In the genomic region with DNA sequence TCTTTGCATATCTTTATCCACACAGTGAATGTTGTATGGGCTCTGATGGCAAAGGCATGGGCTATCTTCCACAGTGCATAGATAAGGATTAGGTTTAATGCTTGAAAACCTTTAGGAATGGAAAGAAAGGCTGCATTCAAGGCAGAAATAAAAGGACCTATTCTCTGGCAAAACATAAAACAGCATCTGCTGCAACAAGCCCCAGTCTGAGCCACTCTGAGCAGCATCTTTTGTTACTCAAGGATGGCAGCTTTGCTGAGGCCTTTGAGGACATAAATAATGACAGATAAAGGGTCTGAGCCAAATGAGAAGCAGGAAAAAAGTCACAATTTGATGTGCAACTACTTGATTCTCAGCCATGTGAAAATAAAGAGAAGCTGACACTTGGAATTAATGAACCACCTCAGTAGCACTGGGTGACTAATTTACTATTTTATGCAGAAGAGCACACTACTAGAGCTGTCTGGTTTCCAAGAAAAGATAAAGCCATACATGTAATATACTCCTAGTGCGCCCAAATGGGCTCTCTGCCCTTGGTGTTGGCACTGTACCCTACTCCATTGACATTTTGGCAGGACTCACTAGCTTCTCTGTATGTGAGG, we compare ENCODE assay signal across 10 mouse cellular contexts.
A peak's percentile ranks its signal among the peaks of the same experiment; 100 is the strongest.
DNase-seq lines count a peak whose midpoint lies in the region; ATAC-seq and TF ChIP-seq lines count a peak whose summit lies in the region.
"Had no signal": no experiment of that assay in that cellular context is flagged by ENCODE, and none has a peak within 500 bp of the region (broad histone marks: within the 10 kb centered on the region; RNA-seq: fewer than 3 reads in every experiment).

No protein-coding gene starts in this region.

- no peaks in the 10 kb centered on the region for H3K36me3 ChIP-seq in lung, embryonic 14.5 days (ENCODE audit: insufficient read depth)
- H3K36me3 ChIP-seq in neural tube, embryonic 14.5 days (ENCODE audit: control insufficient read depth, insufficient read depth, low read length): no peaks in the 10 kb centered on the region
- H3K36me3 ChIP-seq in liver, postnatal 0 days (replicated peaks; ENCODE audit: insufficient read depth, low read length): no peaks in the 10 kb centered on the region
- H3K36me3 ChIP-seq: heart, embryonic 10.5 days had no signal

- TF ChIP-seq POLR2A in lung, adult 2 months (IDR thresholded peaks at IDR 0.05; ENCODE audit: borderline replicate concordance, extremely low read depth, low read depth, low read length): no peak

- no peak for ATAC-seq in lung, embryonic 14.5 days (ENCODE audit: insufficient read depth)
- peak; percentile 96 for ATAC-seq in neural tube, embryonic 14.5 days (ENCODE audit: low read depth)
- no peak for ATAC-seq in activated CD4-positive, CD25-positive, alpha-beta regulatory T cell, adult 4 months
- no peak for ATAC-seq in liver, postnatal 0 days
- ATAC-seq in megakaryocyte progenitor cell, adult 5-6 weeks (replicated peaks; ENCODE audit: poor library complexity): no peak

- H3K4me2 ChIP-seq in lung, embryonic 14.5 days: no peak overlapping the region
- H3K4me2 ChIP-seq in neural tube, embryonic 14.5 days (ENCODE audit: low read depth, low read length): no peak overlapping the region
- H3K4me2 ChIP-seq in liver, postnatal 0 days (ENCODE audit: low read depth, low read length): no peak overlapping the region

- no peaks in the 10 kb centered on the region for H3K27me3 ChIP-seq in lung, embryonic 14.5 days (ENCODE audit: insufficient read depth, low read length)
- no peaks in the 10 kb centered on the region for H3K27me3 ChIP-seq in neural tube, embryonic 14.5 days (ENCODE audit: control insufficient read depth, insufficient read depth, low read length)
- no peaks in the 10 kb centered on the region for H3K27me3 ChIP-seq in liver, postnatal 0 days (ENCODE audit: insufficient read depth, low read length)

- peak; percentile 31 for DNase-seq in lung, embryonic 14.5 days
- no peak for DNase-seq in lung, adult 2 months
- DNase-seq in embryo, embryonic 9.5 days (ENCODE audit: extremely low spot score): peak; percentile 24
- DNase-seq in layer of hippocampus, adult 11-12 months (ENCODE audit: low spot score): peak; percentile 3
- DNase-seq in liver, postnatal 0 days: no peak

- no peak overlapping the region for H3K9ac ChIP-seq in lung, embryonic 14.5 days
- H3K9ac ChIP-seq in neural tube, embryonic 14.5 days (replicated peaks; ENCODE audit: low read depth, low read length): no peak overlapping the region
- no peak overlapping the region for H3K9ac ChIP-seq in liver, postnatal 0 days (replicated peaks)

- H3K9me3 ChIP-seq in lung, embryonic 14.5 days (ENCODE audit: low read depth, low read length): no peaks in the 10 kb centered on the region
- H3K9me3 ChIP-seq in neural tube, embryonic 14.5 days (ENCODE audit: control insufficient read depth, low read length): no peaks in the 10 kb centered on the region
- H3K9me3 ChIP-seq in liver, postnatal 0 days (ENCODE audit: low read length): no peaks in the 10 kb centered on the region
- H3K9me3 ChIP-seq: heart, embryonic 10.5 days had no signal

- H3K27ac ChIP-seq in lung, embryonic 14.5 days (ENCODE audit: low read depth): no peak overlapping the region
- H3K27ac ChIP-seq in neural tube, embryonic 14.5 days (ENCODE audit: low read depth, low read length): no peak overlapping the region
- H3K27ac ChIP-seq in liver, postnatal 0 days (ENCODE audit: low read depth): no peak overlapping the region
- H3K27ac ChIP-seq: heart, embryonic 10.5 days had no signal

- no peaks in the 10 kb centered on the region for H3K4me1 ChIP-seq in lung, embryonic 14.5 days (ENCODE audit: insufficient read depth)
- no peaks in the 10 kb centered on the region for H3K4me1 ChIP-seq in lung, adult 2 months (ENCODE audit: control insufficient read depth, insufficient read depth, low read length)
- no peaks in the 10 kb centered on the region for H3K4me1 ChIP-seq in neural tube, embryonic 14.5 days (ENCODE audit: control insufficient read depth, insufficient read depth, low read length)
- no peaks in the 10 kb centered on the region for H3K4me1 ChIP-seq in liver, postnatal 0 days (ENCODE audit: insufficient read depth)
- H3K4me1 ChIP-seq: heart, embryonic 10.5 days had no signal

- 61% methylated on average over 1 of the region's 1 CpGs for WGBS in lung, embryonic 14.5 days
- WGBS in lung, adult 2 months: 44% methylated on average over 1 of the region's 1 CpGs
- WGBS in neural tube, embryonic 14.5 days: 22% methylated on average over 1 of the region's 1 CpGs
- 83% methylated on average over 1 of the region's 1 CpGs for WGBS in liver, postnatal 0 days (ENCODE audit: insufficient replicate concordance)

- TF ChIP-seq CTCF in lung, embryonic 14.5 days (IDR thresholded peaks at IDR 0.05; ENCODE audit: low read depth): no peak
- TF ChIP-seq CTCF in lung, adult 2 months (IDR thresholded peaks at IDR 0.05; ENCODE audit: insufficient read depth, low read length): no peak
- TF ChIP-seq CTCF in liver, postnatal 0 days (IDR thresholded peaks at IDR 0.05; ENCODE audit: low read depth): no peak

- no peak for TF ChIP-seq EP300 in liver, postnatal 0 days (IDR thresholded peaks at IDR 0.05; ENCODE audit: low read depth)

- no peak overlapping the region for H3K4me3 ChIP-seq in lung, embryonic 14.5 days (ENCODE audit: low read depth, low read length)
- H3K4me3 ChIP-seq in lung, adult 2 months (replicated peaks; ENCODE audit: extremely low read depth, low read depth, low read length): no peak overlapping the region
- no peak overlapping the region for H3K4me3 ChIP-seq in neural tube, embryonic 14.5 days (ENCODE audit: low read depth, low read length)
- no peak overlapping the region for H3K4me3 ChIP-seq in liver, postnatal 0 days (ENCODE audit: low read depth, low read length)
- H3K4me3 ChIP-seq: heart, embryonic 10.5 days; myocyte had no signal

Comparison
In these comparisons a context has a peak if more than half of its experiments do, and no peak if none do; other contexts are left out.
1. DNase-seq: peak in lung, embryonic 14.5 days (single experiment), embryo, embryonic 9.5 days (single experiment) and layer of hippocampus, adult 11-12 months (single experiment); none in lung, adult 2 months (single experiment) and liver, postnatal 0 days (single experiment).